Mouse (Mus musculus) brown adipose tissue, adult 24 weeks (tissue): ENCODE data around the gene Gmpr. TPM values are rescaled to one million over a fixed set of nuclear protein-coding genes. Genes with fewer than 3 reads are reported as not detected.

ENCODE experiments used
- H3K27ac ChIP-seq: fragments of 200-500 bp; replicated peaks from 2 replicates; pipeline ENCODE4 v1.5.1; 2012; ENCODE audit warnings: low read depth, mild to moderate bottlenecking, low read length
- H3K4me1 ChIP-seq: fragments of 200-500 bp; 2 replicates; pipeline ENCODE4 v1.6.1; 2012; ENCODE audit warnings: low read length, mixed read lengths; ENCODE audit not compliant: control insufficient read depth, insufficient read depth, insufficient read length
- H3K4me3 ChIP-seq: fragments of 200-500 bp; 2 replicates; pipeline ENCODE4 v1.5.1; 2012; ENCODE audit warnings: low read depth, mild to moderate bottlenecking, low read length, moderate library complexity; ENCODE audit not compliant: insufficient read depth
- polyA plus RNA-seq: library from polyadenylated mRNA; stranded (reverse); fragments of >200 nt; gene quantifications from 2 replicates; pipeline ENCODE4 v1.2.4, GENCODE M21; 2012; ENCODE audit not compliant: missing spikeins, insufficient read depth, insufficient read length

Gmpr gene
- polyA plus RNA-seq, 1 experiment: 74.5 TPM

- no peak overlapping the region; the same call in 1 of the 2 replicates for H3K27ac ChIP-seq
- peaks cover 49% of the 10 kb centered on the region for H3K4me1 ChIP-seq
- H3K4me3 ChIP-seq: no peak overlapping the region
These were observed 6.9 kb downstream of the Gmpr start for GRCm38 (mm10) chr13:45514115-45514514.

- H3K4me3 ChIP-seq: no peak overlapping the region
- H3K27ac ChIP-seq: peak overlapping the region; percentile 46
- peaks cover 46% of the 10 kb centered on the region for H3K4me1 ChIP-seq
These were observed 7.7 kb downstream of the Gmpr start for GRCm38 (mm10) chr13:45514832-45515422.

- Histone ChIP-seq H3K4me1 (peaks cover 34% of the 10 kb centered on the region), H3K4me3 (peak overlapping the region; percentile 22; the same call in 1 of the 2 replicates), H3K27ac (peak overlapping the region; percentile 64)
These were observed 9.5 kb downstream of the Gmpr start for GRCm38 (mm10) chr13:45516501-45517393.

GRCm38 (mm10) chr13:45524305-45524704 lies 17.1 kb downstream of the Gmpr start:
- H3K4me1 ChIP-seq: no peaks in the 10 kb centered on the region
- no peak overlapping the region for H3K27ac ChIP-seq
- H3K4me3 ChIP-seq: no peak overlapping the region

GRCm38 (mm10) chr13:45524791-45525435 lies 17.7 kb downstream of the Gmpr start:
- H3K4me1 ChIP-seq: no peaks in the 10 kb centered on the region
- H3K27ac ChIP-seq: no peak overlapping the region
- H3K4me3 ChIP-seq: no peak overlapping the region

GRCm38 (mm10) chr13:45526230-45526629 lies 19.0 kb downstream of the Gmpr start:
- Histone ChIP-seq H3K27ac (no peak overlapping the region), H3K4me1 (no peaks in the 10 kb centered on the region), H3K4me3 (no peak overlapping the region)

GRCm38 (mm10) chr13:45527232-45527964 lies 20.2 kb downstream of the Gmpr start:
- no peak overlapping the region for H3K27ac ChIP-seq
- H3K4me3 ChIP-seq: no peak overlapping the region
- no peaks in the 10 kb centered on the region for H3K4me1 ChIP-seq

GRCm38 (mm10) chr13:45528787-45529186 lies 21.5 kb downstream of the Gmpr start:
- H3K4me3 ChIP-seq: no peak overlapping the region
- no peak overlapping the region for H3K27ac ChIP-seq
- no peaks in the 10 kb centered on the region for H3K4me1 ChIP-seq

GRCm38 (mm10) chr13:45530754-45531153 lies 23.5 kb downstream of the Gmpr start:
- Histone ChIP-seq H3K4me3 (no peak overlapping the region), H3K4me1 (no peaks in the 10 kb centered on the region), H3K27ac (no peak overlapping the region)

- H3K4me3 ChIP-seq: no peak overlapping the region
- H3K27ac ChIP-seq: no peak overlapping the region
- no peaks in the 10 kb centered on the region for H3K4me1 ChIP-seq
These were observed 28.6 kb downstream of the Gmpr start for GRCm38 (mm10) chr13:45535731-45536453.

GRCm38 (mm10) chr13:45537110-45537509 lies 29.9 kb downstream of the Gmpr start:
- no peak overlapping the region for H3K4me3 ChIP-seq
- no peak overlapping the region for H3K27ac ChIP-seq
- no peaks in the 10 kb centered on the region for H3K4me1 ChIP-seq

GRCm38 (mm10) chr13:45538091-45538490 lies 30.8 kb downstream of the Gmpr start:
- Histone ChIP-seq H3K4me3 (no peak overlapping the region), H3K4me1 (no peaks in the 10 kb centered on the region; the same call in 1 of the 2 replicates), H3K27ac (no peak overlapping the region)

- H3K27ac ChIP-seq: no peak overlapping the region
These were observed 31.4 kb downstream of the Gmpr start for GRCm38 (mm10) chr13:45538532-45539204.

GRCm38 (mm10) chr13:45539205-45539568 lies 31.9 kb downstream of the Gmpr start:
- no peaks in the 10 kb centered on the region; the same call in 1 of the 2 replicates for H3K4me1 ChIP-seq
- H3K27ac ChIP-seq: no peak overlapping the region
- H3K4me3 ChIP-seq: 0 out of 2 replicates have a peak overlapping the region, but pooled peaks have one; percentile 5

More at GRCm38 (mm10) chr13:45538532-45539204, 31.4 kb downstream of the Gmpr start:
- no peaks in the 10 kb centered on the region; the same call in 1 of the 2 replicates for H3K4me1 ChIP-seq
- 0 out of 2 replicates have a peak overlapping the region, but pooled peaks have one; percentile 5 for H3K4me3 ChIP-seq
